Mouse (Mus musculus): ENCODE results near the gene Zfp60.

DNA sequence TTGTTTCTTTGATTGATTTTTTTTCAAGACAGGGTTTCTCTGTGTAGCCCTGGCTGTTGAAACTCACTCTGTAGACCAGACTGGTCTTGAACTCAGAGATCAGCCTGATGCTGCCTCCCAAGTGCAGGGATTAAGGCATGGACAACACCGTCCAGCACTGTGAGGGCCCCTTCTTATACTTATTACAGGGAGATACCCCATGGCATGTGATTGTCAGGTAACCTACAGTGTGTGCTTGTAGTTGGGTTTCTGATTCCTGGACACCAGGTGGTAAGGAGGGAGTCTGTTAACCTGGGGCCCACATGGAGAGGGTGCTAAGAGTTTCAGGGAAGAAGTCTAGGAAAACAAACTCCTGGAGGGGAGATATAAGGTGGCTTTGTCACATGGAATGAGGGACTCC lies 44.1 kb upstream of the Zfp60 start:
- TF ChIP-seq CTCF (IDR thresholded peaks at IDR 0.05; ENCODE audit: control insufficient read depth, insufficient read depth, low read length) (no peak), POLR2A (IDR thresholded peaks at IDR 0.05; ENCODE audit: borderline replicate concordance, control insufficient read depth, low read depth, low read length) (no peak)
